10 mouse cellular contexts compared by ENCODE assay signal in genomic region chr12:111743981-111744423, GRCm38 (mm10). TPM values are rescaled to one million over a fixed set of nuclear protein-coding genes. Genes with fewer than 3 reads are reported as not detected.
DNase-seq lines count a peak whose midpoint lies in the region; ATAC-seq and TF ChIP-seq lines count a peak whose summit lies in the region.
"Had no signal": no experiment of that assay in that cellular context is flagged by ENCODE, and none has a peak within 500 bp of the region (broad histone marks: within the 10 kb centered on the region; RNA-seq: fewer than 3 reads in every experiment).

No protein-coding gene starts in this region.

- no peaks in the 10 kb centered on the region for H3K27me3 ChIP-seq in kidney, adult 2 months (replicated peaks; ENCODE audit: control insufficient read depth, insufficient read depth, low read length)
- H3K27me3 ChIP-seq: megakaryocyte, embryonic 14.5 days had no signal

- 63% methylated on average over 11 of the region's 11 CpGs for WGBS in kidney, adult 2 months
- 23% methylated on average over 11 of the region's 11 CpGs for WGBS in bone marrow, adult 2 months

- DNase-seq in kidney, adult 2 months: peak; percentile 40
- DNase-seq in kidney, adult 11 months: no peak
- DNase-seq in A20 (ENCODE audit: low read depth, low spot score) (peak; percentile 94), MN1 (ENCODE audit: low spot score) (no peak)
- DNase-seq in frontal cortex, postnatal 14 days (ENCODE audit: low spot score in 2 of 2): no peak
- DNase-seq: cerebellum, adult 11-12 months had no signal

- peak; percentile 68 for ATAC-seq in megakaryocyte progenitor cell, adult 5-6 weeks (replicated peaks; ENCODE audit: poor library complexity)
- ATAC-seq in megakaryocyte-erythroid progenitor cell, adult 5-6 weeks (replicated peaks; ENCODE audit: low FRiP score, low TSS enrichment, poor library complexity, severe bottlenecking): no peak

- no peaks in the 10 kb centered on the region for H3K4me1 ChIP-seq in kidney, adult 2 months (ENCODE audit: control insufficient read depth, insufficient read depth, low read length)
- H3K4me1 ChIP-seq in bone marrow, adult 2 months (ENCODE audit: control insufficient read depth, insufficient read depth, low read length): peaks cover 1% of the 10 kb centered on the region

- H3K4me3 ChIP-seq in kidney, adult 2 months (ENCODE audit: insufficient read depth, low read depth, low read length): no peak overlapping the region
- no peak overlapping the region for H3K4me3 ChIP-seq in bone marrow, adult 2 months (replicated peaks; ENCODE audit: control insufficient read depth, low read depth, low read length)

- H3K27ac ChIP-seq in kidney, adult 2 months (ENCODE audit: insufficient read depth, low read depth, low read length): no peak overlapping the region
- H3K27ac ChIP-seq in bone marrow, adult 2 months (ENCODE audit: control insufficient read depth, insufficient read depth, low read depth, low read length, poor library complexity): 0 out of 2 replicates have a peak overlapping the region, but pooled peaks have one; percentile 9

- TF ChIP-seq POLR2A in kidney, adult 2 months (IDR thresholded peaks at IDR 0.05; ENCODE audit: low read depth, low read length): no peak
- no peak for TF ChIP-seq POLR2A in bone marrow, adult 2 months (IDR thresholded peaks at IDR 0.05; ENCODE audit: borderline replicate concordance, control insufficient read depth, low read depth, low read length)

- TF ChIP-seq CTCF in kidney, adult 2 months (conservative IDR thresholded peaks at IDR 0.05; ENCODE audit: insufficient read depth, insufficient read length, low read depth, low read length): no peak
- TF ChIP-seq CTCF in bone marrow, adult 2 months (IDR thresholded peaks at IDR 0.05; ENCODE audit: control insufficient read depth, insufficient read depth, low read length): no peak

- no peaks in the 10 kb centered on the region for H3K36me3 ChIP-seq in kidney, adult 2 months (ENCODE audit: control insufficient read depth, insufficient read depth, low read length)

RNA-seq across cellular contexts. Expression of gene Klc1, which starts 14.6 kb away (rescaled TPM):
- 40.3 and 44.3 TPM in 2 replicates for polyA plus RNA-seq in kidney, adult 2 months (2012; rRNA removed)
- polyA plus RNA-seq in bone marrow, adult 2 months (2011; ENCODE audit: insufficient read depth, insufficient read length, low replicate concordance, missing spikeins): 55.3 and 70.4 TPM in 2 replicates
- 20.8 and 24.1 TPM in 2 replicates for total RNA-seq in megakaryocyte progenitor cell, adult 5-6 weeks (2015)
- total RNA-seq in megakaryocyte progenitor cell, adult 5-6 weeks (2017): 37.9 and 76.1 TPM in 2 replicates
- 35.3 and 58.3 TPM in 2 replicates for total RNA-seq in megakaryocyte-erythroid progenitor cell, adult 5-6 weeks (2014; fragmentation: Nextera tagmentation)
- total RNA-seq in megakaryocyte-erythroid progenitor cell, adult 5-6 weeks (2017): 28.3 and 36.1 TPM in 2 replicates

RNA-seq across cellular contexts. Expression of gene Apopt1, which starts 30.9 kb away (rescaled TPM):
- polyA plus RNA-seq in kidney, adult 2 months (2012; rRNA removed): 63.8 and 68.4 TPM in 2 replicates
- 15.1 and 16.8 TPM in 2 replicates for polyA plus RNA-seq in bone marrow, adult 2 months (2011; ENCODE audit: insufficient read depth, insufficient read length, low replicate concordance, missing spikeins)
- 67.5 and 72.1 TPM in 2 replicates for total RNA-seq in megakaryocyte progenitor cell, adult 5-6 weeks (2015)
- total RNA-seq in megakaryocyte progenitor cell, adult 5-6 weeks (2017): 54.7 and 55.7 TPM in 2 replicates
- total RNA-seq in megakaryocyte-erythroid progenitor cell, adult 5-6 weeks (2014; fragmentation: Nextera tagmentation): 62.7 and 67.7 TPM in 2 replicates
- total RNA-seq in megakaryocyte-erythroid progenitor cell, adult 5-6 weeks (2017): 55.5 and 56.4 TPM in 2 replicates

RNA-seq across cellular contexts. Expression of gene Bag5, which starts 30.9 kb away (rescaled TPM):
- polyA plus RNA-seq in kidney, adult 2 months (2012; rRNA removed): 11.3 and 14.6 TPM in 2 replicates
- 4.4 and 7.7 TPM in 2 replicates for polyA plus RNA-seq in bone marrow, adult 2 months (2011; ENCODE audit: insufficient read depth, insufficient read length, low replicate concordance, missing spikeins)
- 23.6 and 25.8 TPM in 2 replicates for total RNA-seq in megakaryocyte progenitor cell, adult 5-6 weeks (2015)
- 29.2 and 46.3 TPM in 2 replicates for total RNA-seq in megakaryocyte progenitor cell, adult 5-6 weeks (2017)
- 27.7 and 28.9 TPM in 2 replicates for total RNA-seq in megakaryocyte-erythroid progenitor cell, adult 5-6 weeks (2014; fragmentation: Nextera tagmentation)
- total RNA-seq in megakaryocyte-erythroid progenitor cell, adult 5-6 weeks (2017): 33.0 and 52.3 TPM in 2 replicates

Comparison
In these comparisons a context has a peak if more than half of its experiments do, and no peak if none do; other contexts are left out.
1. DNase-seq: peak in kidney, adult 2 months (single experiment) and A20 (single experiment); none in kidney, adult 11 months (single experiment), frontal cortex, postnatal 14 days (0 of 2) and MN1 (single experiment).